Mouse (Mus musculus) stomach, embryonic 15.5 days (tissue): ENCODE results near the gene Sugp2. TPM values are rescaled to one million over a fixed set of nuclear protein-coding genes. Genes with fewer than 3 reads are reported as not detected.
A peak's percentile ranks its signal among the peaks of the same experiment; 100 is the strongest.

Source experiments
- ATAC-seq: fragments of 200-750 bp; cut with Nextera tagmentation; 2 replicates; pipeline ENCODE4 v1.8.0; 2017; ENCODE audit warnings: low read depth, moderate number of reproducible peaks, moderate TSS enrichment; ENCODE audit not compliant: insufficient read depth, low FRiP score
- H3K27ac ChIP-seq: fragments of 300-500 bp; sonication (generic); 2 replicates; pipeline ENCODE4 v1.5.1; 2015; ENCODE audit warnings: mild to moderate bottlenecking, inconsistent platforms
- H3K27me3 ChIP-seq: fragments of 300-500 bp; sonication (generic); replicated peaks from 2 replicates; pipeline ENCODE4 v1.6.1; 2015; ENCODE audit warnings: inconsistent platforms
- H3K36me3 ChIP-seq: fragments of 300-500 bp; sonication (generic); 2 replicates; pipeline ENCODE4 v1.6.1; 2015; ENCODE audit warnings: inconsistent platforms
- H3K4me1 ChIP-seq: fragments of 300-500 bp; sonication (generic); 2 replicates; pipeline ENCODE4 v1.6.1; 2015; ENCODE audit warnings: inconsistent platforms
- H3K4me2 ChIP-seq: fragments of 300-500 bp; sonication (generic); 2 replicates; pipeline ENCODE4 v1.6.1; 2015; ENCODE audit warnings: mild to moderate bottlenecking, inconsistent platforms
- H3K4me3 ChIP-seq: fragments of 300-500 bp; sonication (generic); replicated peaks from 2 replicates; pipeline ENCODE4 v1.5.1; 2015; ENCODE audit warnings: inconsistent platforms
- H3K9ac ChIP-seq: fragments of 300-500 bp; sonication (generic); 2 replicates; pipeline ENCODE4 v1.6.1; 2015; ENCODE audit warnings: inconsistent platforms
- H3K9me3 ChIP-seq: fragments of 300-500 bp; sonication (generic); 2 replicates; pipeline ENCODE4 v1.6.1; 2016; ENCODE audit warnings: inconsistent platforms
- WGBS: fragments of 180-500 bp; shearing (Covaris S2); methylation state at CpG from one replicate; pipeline ENCODE4 v1.1.7; 2015; 5-methylcytosine and 5-hydroxymethylcytosine counted together
- polyA plus RNA-seq: library from polyadenylated mRNA; unstranded; fragments of >200 nt; fragmentation: Nextera tagmentation; extraction: Ambion mirVana; gene quantifications from 2 replicates; pipeline ENCODE4 v1.2.1, GENCODE M21; 2015

The Sugp2 gene
- 26.0 and 27.2 TPM in 2 replicates for polyA plus RNA-seq

DNA sequence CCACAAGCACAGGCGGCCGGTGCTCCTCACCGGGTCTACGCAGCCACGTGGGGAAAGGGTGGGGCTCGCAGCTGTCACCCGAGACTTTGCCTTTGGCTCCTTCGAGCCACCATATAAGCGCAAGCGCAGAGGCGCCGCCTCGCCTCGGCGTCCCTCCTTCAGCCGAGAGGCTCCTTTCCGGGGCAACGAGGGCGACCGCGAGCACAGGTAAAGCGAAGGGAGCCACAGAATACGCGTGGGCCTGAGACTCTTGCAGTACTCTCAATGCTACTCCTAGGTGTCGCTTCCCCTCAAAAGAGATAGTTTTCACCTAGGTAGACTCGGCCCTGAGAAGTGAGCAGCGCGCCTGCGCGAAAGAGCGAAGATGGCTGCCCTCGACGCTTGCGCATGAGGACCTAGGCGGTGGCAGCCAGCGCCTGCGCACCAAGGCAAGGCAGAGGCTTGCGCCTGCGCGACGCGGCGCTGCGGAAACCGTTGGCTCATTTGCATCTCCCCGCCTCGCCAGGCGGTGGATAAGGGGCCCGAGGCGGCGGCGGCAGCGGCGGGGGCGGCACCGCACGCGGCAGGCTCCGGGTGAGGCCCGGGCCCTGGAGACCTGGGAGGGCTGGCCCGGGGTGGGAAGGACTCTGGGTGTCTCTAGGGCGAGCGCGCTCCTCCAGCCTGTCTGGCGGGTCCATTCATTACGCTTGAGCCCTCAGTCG lies at the start of gene Sugp2, which contains the start of gene Armc6:
TSS of gene Sugp2 (plus strand) at position 147 of the 701 bp plus-strand sequence.
TSS of gene Armc6 (minus strand) at position 387 of the 701 bp plus-strand sequence.
- ATAC-seq: peak; percentile 97
- H3K9me3 ChIP-seq: no peaks in the 10 kb centered on the region
- H3K36me3 ChIP-seq: peaks cover 12% of the 10 kb centered on the region
- under 1% methylated on average over 67 of the region's 67 CpGs for WGBS
- H3K4me3 ChIP-seq: peak within 1 kb of the TSS; percentile 76
- peak within 1 kb of the TSS; percentile 94 for H3K4me2 ChIP-seq
- no peaks in the 10 kb centered on the region for H3K27me3 ChIP-seq
- peak within 1 kb of the TSS; percentile 96 for H3K27ac ChIP-seq
- H3K9ac ChIP-seq: peak within 1 kb of the TSS; percentile 69
- peaks cover 21% of the 10 kb centered on the region for H3K4me1 ChIP-seq

DNA sequence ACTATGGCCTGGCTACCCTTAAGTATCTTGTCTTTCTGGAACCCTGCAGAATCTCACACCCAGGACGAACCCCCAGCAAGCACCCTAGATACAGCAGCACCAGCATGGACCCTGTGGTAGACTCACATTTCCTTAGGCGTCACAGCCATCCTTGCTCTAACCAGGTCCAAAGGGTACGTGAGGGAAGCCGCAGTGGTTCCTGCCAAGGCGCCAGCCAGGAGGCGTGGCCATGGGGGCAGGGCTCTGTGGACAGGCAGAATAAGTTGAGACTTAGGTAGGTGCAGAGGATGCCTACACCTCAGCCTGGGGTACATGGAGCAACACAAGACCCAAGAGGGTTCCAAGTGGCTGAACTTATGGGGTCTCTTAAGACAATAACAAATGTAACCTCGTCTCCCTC lies 45.3 kb upstream of the Sugp2 start:
- no peak overlapping the region for H3K27ac ChIP-seq
- H3K9me3 ChIP-seq: no peaks in the 10 kb centered on the region
- no peak overlapping the region for H3K4me3 ChIP-seq
- H3K27me3 ChIP-seq: no peaks in the 10 kb centered on the region
- 66% methylated on average over 7 of the region's 7 CpGs for WGBS
- H3K4me1 ChIP-seq: no peaks in the 10 kb centered on the region
- no peak overlapping the region for H3K9ac ChIP-seq
- peaks cover 4% of the 10 kb centered on the region; the same call in 1 of the 2 replicates for H3K36me3 ChIP-seq
- no peak overlapping the region for H3K4me2 ChIP-seq
- no peak for ATAC-seq

DNA sequence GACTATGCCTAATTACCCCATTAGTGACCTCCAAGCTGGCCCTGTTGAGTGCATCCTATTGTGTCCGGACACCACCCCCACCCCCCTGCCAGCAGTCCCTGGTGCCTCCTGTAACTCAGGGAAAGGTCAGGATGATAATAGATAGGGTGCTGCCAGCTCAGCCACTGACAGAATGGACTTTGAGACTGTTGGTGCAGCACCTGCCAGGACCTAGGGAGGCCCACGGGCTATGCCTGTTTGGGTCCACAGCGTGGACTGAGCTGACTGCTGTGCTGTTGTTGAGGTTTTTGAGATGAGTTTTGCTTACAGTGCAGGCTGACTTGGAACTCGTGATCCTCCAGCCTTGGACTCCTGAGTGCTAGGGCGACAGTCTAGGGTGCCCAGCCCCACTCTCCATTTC lies 40.8 kb upstream of the Sugp2 start:
- peaks cover 4% of the 10 kb centered on the region; the same call in 1 of the 2 replicates for H3K36me3 ChIP-seq
- H3K9ac ChIP-seq: no peak overlapping the region
- H3K4me2 ChIP-seq: no peak overlapping the region
- H3K27me3 ChIP-seq: no peaks in the 10 kb centered on the region
- WGBS: 61% methylated on average over 5 of the region's 5 CpGs
- no peak for ATAC-seq
- no peaks in the 10 kb centered on the region for H3K9me3 ChIP-seq
- no peak overlapping the region for H3K4me3 ChIP-seq
- H3K4me1 ChIP-seq: no peaks in the 10 kb centered on the region
- no peak overlapping the region for H3K27ac ChIP-seq

DNA sequence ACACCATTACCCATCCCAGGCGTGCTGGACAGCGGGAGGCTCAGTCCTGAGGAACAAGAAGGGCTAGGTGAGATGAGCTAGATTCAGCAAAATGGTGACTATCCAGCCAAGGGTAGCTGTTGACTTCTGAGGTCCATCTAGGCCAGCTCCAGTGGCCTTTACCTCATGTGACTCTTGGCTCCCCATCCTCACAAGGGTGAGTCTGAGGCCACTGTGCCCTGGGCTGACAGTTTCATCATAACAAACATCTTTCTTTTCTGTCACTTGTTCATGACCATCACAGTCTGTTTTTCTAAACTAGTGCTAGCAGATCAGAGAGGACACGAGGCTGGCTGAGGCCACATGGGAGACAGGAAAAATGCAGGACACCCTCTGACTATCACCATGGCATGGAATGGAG lies 39.8 kb upstream of the Sugp2 start:
- H3K27ac ChIP-seq: no peak overlapping the region
- H3K9me3 ChIP-seq: no peaks in the 10 kb centered on the region
- no peaks in the 10 kb centered on the region for H3K27me3 ChIP-seq
- no peak overlapping the region for H3K4me2 ChIP-seq
- H3K4me1 ChIP-seq: no peaks in the 10 kb centered on the region
- H3K36me3 ChIP-seq: peaks cover 4% of the 10 kb centered on the region; the same call in 1 of the 2 replicates
- no peak overlapping the region for H3K4me3 ChIP-seq
- H3K9ac ChIP-seq: no peak overlapping the region
- no peak for ATAC-seq
- WGBS: 75% methylated on average over 3 of the region's 3 CpGs

DNA sequence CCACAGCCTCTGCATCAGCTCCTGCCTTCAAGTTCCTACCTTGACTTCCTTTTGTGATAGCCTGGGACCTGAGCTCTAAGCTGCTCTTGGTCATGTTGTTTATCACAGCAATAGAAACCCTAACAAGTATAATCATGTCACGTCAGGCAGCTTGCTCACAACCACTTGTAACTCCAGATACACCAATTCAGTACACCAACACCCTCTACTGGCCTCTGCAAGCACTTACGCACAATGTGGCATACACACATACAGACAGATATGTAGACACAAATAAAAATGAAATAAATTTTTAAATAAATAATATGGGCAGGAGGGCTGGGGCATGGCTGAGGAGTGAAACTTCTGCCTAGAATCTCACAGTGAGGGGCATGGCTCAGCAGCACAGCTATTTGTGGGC lies 38.3 kb upstream of the Sugp2 start:
- WGBS: 86% methylated on average over 2 of the region's 2 CpGs
- H3K27ac ChIP-seq: no peak overlapping the region
- no peaks in the 10 kb centered on the region for H3K27me3 ChIP-seq
- peaks cover 9% of the 10 kb centered on the region for H3K4me1 ChIP-seq
- H3K9ac ChIP-seq: no peak overlapping the region
- no peak overlapping the region for H3K4me2 ChIP-seq
- H3K4me3 ChIP-seq: no peak overlapping the region
- H3K36me3 ChIP-seq: peaks cover 4% of the 10 kb centered on the region; the same call in 1 of the 2 replicates
- H3K9me3 ChIP-seq: no peaks in the 10 kb centered on the region
- ATAC-seq: no peak

DNA sequence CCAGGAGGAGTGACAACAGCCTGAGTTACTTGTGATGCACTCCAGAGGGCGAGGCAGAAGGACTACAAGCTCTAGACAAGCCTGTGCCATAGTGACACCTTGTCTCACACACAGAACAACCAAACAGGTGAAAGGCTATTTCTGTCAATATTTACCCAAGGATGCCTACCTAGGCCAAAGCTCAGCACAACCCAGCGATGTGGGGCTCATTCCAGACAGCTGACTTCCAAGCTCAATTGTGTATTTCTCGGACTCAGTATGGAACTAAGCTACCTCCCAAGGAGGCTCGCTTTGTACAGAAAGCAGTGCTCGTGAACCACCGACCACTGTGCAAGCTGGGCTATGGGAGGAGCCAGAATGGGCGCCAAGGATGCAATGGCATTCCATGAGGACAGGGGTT lies 36.4 kb upstream of the Sugp2 start:
- no peak for ATAC-seq
- Histone ChIP-seq H3K36me3 (no peaks in the 10 kb centered on the region), H3K4me2 (no peak overlapping the region), H3K27me3 (no peaks in the 10 kb centered on the region), H3K9me3 (no peaks in the 10 kb centered on the region), H3K4me1 (peaks cover 10% of the 10 kb centered on the region), H3K4me3 (no peak overlapping the region), H3K9ac (no peak overlapping the region), H3K27ac (no peak overlapping the region)
- 47% methylated on average over 7 of the region's 7 CpGs for WGBS

DNA sequence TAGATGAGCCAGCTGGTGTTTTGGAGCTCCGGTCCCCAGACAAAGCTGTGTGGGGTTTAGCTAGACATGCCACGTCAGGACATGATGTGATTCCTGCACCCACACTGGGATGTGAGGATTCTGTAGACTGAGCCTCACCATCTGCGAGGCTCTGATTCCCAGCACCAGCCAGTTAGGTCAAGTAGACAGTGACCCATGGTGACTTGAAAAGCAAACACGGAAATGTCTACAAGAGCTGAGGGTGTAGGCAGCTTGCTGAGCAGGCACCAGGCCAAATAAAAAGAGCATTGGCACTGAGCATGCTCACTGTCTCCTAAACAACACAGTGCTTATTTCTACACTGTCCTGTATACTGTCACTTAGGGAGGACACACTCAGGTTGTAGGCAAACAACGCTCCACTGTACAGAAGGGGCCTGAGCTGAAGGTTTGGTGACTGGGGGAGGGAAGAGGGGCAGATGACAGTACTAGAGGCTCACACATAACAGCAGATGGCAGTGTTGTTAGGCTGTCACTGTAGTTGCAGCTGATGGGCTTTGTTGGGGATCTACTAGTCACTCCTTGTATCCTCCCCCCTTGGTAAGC lies 33.8 kb upstream of the Sugp2 start:
- Histone ChIP-seq H3K4me3 (no peak overlapping the region), H3K4me1 (peaks cover 10% of the 10 kb centered on the region), H3K27me3 (no peaks in the 10 kb centered on the region), H3K9ac (no peak overlapping the region), H3K4me2 (no peak overlapping the region), H3K27ac (no peak overlapping the region), H3K36me3 (no peaks in the 10 kb centered on the region), H3K9me3 (no peaks in the 10 kb centered on the region)
- 46% methylated on average over 5 of the region's 5 CpGs for WGBS
- peak; percentile 44 for ATAC-seq

DNA sequence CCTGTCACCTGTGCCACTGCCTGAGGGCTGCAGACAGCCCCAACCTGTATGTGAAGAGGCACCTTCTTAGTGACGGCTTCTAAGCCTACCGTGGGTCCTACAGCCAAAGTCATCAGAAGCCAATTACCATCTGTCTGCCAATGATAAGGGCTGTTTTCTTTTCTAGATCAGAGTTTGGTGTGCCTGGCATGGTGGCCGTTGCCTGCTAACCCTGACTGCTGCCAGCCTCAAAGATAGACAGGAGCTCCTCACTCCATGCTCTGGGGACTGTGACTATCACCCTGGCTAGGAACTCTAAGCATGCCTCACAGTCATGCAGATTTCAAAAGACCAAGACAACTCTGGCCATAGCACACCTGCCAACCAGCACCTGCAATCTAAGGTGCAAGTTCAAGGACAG lies 32.6 kb upstream of the Sugp2 start:
- Histone ChIP-seq H3K9ac (no peak overlapping the region), H3K36me3 (no peaks in the 10 kb centered on the region), H3K27ac (no peak overlapping the region), H3K4me1 (peaks cover 10% of the 10 kb centered on the region), H3K4me3 (no peak overlapping the region), H3K4me2 (no peak overlapping the region), H3K27me3 (no peaks in the 10 kb centered on the region), H3K9me3 (no peaks in the 10 kb centered on the region)
- peak; percentile 44 for ATAC-seq
- 73% methylated on average over 3 of the region's 3 CpGs for WGBS

DNA sequence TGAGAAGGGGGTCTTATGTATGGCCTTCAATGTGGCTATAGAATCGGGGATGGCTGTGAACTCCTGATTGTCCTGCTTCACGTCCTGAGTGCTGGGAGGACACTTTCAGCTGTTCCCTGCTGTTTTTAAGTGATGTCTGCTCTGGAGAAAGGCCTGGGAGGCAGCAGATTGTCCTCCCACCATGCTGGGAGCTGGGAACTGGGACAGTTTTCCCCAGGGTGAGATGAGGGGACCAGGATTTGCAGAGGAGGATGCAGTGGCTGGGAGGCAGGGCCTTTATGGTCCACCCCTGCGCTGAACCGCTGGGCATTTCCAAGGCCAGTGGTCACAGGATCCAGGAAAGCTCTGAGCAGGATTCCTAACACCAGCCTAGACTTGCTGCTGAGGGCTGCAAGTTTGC lies 31.0 kb upstream of the Sugp2 start:
- Histone ChIP-seq H3K4me1 (peaks cover 10% of the 10 kb centered on the region), H3K36me3 (no peaks in the 10 kb centered on the region), H3K27ac (no peak overlapping the region), H3K4me3 (no peak overlapping the region), H3K9me3 (no peaks in the 10 kb centered on the region), H3K9ac (no peak overlapping the region), H3K27me3 (no peaks in the 10 kb centered on the region), H3K4me2 (no peak overlapping the region)
- ATAC-seq: no peak
- 70% methylated on average over 4 of the region's 4 CpGs for WGBS

DNA sequence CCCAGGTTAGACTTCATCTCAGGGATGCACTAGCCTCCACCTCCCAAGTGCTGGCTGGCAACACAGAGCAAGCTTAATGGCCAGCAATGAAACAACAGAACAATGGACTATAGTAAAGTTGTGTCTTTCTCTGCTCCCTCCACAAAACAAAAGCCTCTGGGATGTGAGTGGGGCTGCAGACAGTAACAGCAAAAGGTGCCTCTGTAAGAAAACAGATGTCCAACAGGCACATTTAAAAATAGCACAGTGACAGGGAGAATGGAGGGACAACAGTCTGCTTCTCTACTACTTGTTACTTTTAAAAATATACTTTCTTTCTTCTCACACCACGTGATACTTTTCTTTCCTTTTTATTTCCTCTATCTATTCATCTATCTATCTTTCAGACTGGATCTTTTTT lies 29.3 kb upstream of the Sugp2 start:
- 52% methylated on average over 1 of the region's 1 CpGs for WGBS
- Histone ChIP-seq H3K27me3 (no peaks in the 10 kb centered on the region), H3K9me3 (no peaks in the 10 kb centered on the region), H3K9ac (no peak overlapping the region), H3K4me3 (no peak overlapping the region), H3K36me3 (no peaks in the 10 kb centered on the region), H3K27ac (no peak overlapping the region), H3K4me2 (no peak overlapping the region), H3K4me1 (peaks cover 10% of the 10 kb centered on the region)
- ATAC-seq: no peak

DNA sequence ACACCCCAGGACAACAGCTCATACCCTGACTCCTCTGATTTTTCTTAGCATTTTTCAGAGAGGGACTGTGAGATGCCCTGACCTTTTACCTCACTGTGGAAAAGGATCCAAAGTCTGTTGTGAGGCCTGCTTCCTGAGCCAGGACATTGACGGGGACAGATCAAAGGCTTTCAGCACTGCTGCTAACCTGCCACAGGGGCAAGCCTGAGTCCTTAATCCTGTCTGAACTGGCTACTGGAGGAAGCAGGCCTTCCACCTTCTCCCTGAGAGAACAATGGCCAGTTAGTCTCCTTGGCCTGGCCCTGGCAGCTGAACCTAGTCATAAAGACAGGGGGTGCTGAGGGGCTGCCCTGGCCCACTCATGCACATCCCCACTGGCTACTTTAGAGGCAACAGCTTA lies 25.9 kb upstream of the Sugp2 start:
- Histone ChIP-seq H3K36me3 (no peaks in the 10 kb centered on the region), H3K27ac (no peak overlapping the region), H3K27me3 (no peaks in the 10 kb centered on the region), H3K4me3 (no peak overlapping the region), H3K9me3 (no peaks in the 10 kb centered on the region), H3K4me1 (peaks cover 6% of the 10 kb centered on the region; the same call in 1 of the 2 replicates), H3K4me2 (no peak overlapping the region), H3K9ac (no peak overlapping the region)
- ATAC-seq: no peak
- WGBS: 67% methylated on average over 1 of the region's 1 CpGs

DNA sequence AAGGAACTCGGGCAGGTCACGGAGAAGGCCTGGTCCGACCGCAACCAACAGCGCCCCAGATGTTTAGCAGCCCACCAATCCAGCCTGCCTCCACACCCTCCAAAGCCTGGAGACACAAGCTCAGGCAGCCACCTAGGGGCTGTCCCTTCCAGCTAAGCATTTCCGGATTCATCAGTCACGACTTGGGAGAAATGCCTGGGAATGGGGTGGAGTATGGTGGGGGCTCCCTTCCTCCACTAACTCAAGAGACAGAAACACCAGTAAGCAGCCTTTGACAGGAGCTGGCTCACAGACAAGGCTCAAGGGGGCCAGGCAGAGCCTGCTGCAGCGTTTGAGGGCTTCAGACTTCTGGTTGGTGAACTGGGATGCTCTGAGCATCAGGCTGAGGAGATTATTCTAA lies 23.5 kb upstream of the Sugp2 start:
- H3K27me3 ChIP-seq: no peaks in the 10 kb centered on the region
- ATAC-seq: no peak
- H3K4me3 ChIP-seq: 0 out of 2 replicates have a peak overlapping the region, but pooled peaks have one; percentile 7
- H3K9me3 ChIP-seq: no peaks in the 10 kb centered on the region
- no peaks in the 10 kb centered on the region for H3K36me3 ChIP-seq
- H3K27ac ChIP-seq: no peak overlapping the region
- WGBS: 30% methylated on average over 8 of the region's 8 CpGs
- H3K9ac ChIP-seq: no peak overlapping the region
- H3K4me1 ChIP-seq: peaks cover 6% of the 10 kb centered on the region; the same call in 1 of the 2 replicates
- peak overlapping the region; percentile 99 for H3K4me2 ChIP-seq
